Mouse (Mus musculus) macrophage (primary cell): ENCODE measurements around the gene Fam222b. TPM values are rescaled to one million over a fixed set of nuclear protein-coding genes. Genes with fewer than 3 reads are reported as not detected.
A peak's percentile ranks its signal among the peaks of the same experiment; 100 is the strongest.
"Not testable (repeated sequence)": the region's sequence is repeated elsewhere in the genome, so short reads cannot be mapped to it uniquely, and the experiment has no call there.

ENCODE experiments used
- H3K27ac ChIP-seq: fragments of 350-480 bp; formaldehyde crosslinking; 2 replicates; pipeline ENCODE4 v1.9.0; 2021
- H3K36me3 ChIP-seq: fragments of 350-480 bp; formaldehyde crosslinking; 2 replicates; pipeline ENCODE4 v1.9.0; 2021; ENCODE audit errors: inconsistent target
- H3K4me3 ChIP-seq: fragments of 350-480 bp; formaldehyde crosslinking; 2 replicates; pipeline ENCODE4 v1.9.0; 2021; ENCODE audit errors: inconsistent target
- H3K79me2 ChIP-seq: fragments of 350-480 bp; formaldehyde crosslinking; 2 replicates; pipeline ENCODE4 v1.9.0; 2021; ENCODE audit errors: inconsistent target
- WGBS: methylation state at CpG from one replicate; pipeline ENCODE4 v1.1.7; 2026; ENCODE audit warnings: inconsistent platforms; ENCODE audit not compliant: missing documents; 5-methylcytosine and 5-hydroxymethylcytosine counted together
- polyA plus RNA-seq: library from polyadenylated mRNA; stranded (reverse); fragments of 250-400 nt; gene quantifications from 3 replicates; pipeline ENCODE4 v1.2.4, GENCODE M21; 2018; ENCODE audit warnings: inconsistent platforms

Gene Fam222b
- polyA plus RNA-seq, 1 experiment from 2014 or later, result 14.6 TPM

- H3K36me3 ChIP-seq, result no peaks in the 10 kb centered on the region
- WGBS, result 96% methylated on average over 2 of the region's 2 CpGs
- H3K27ac ChIP-seq, result no peak overlapping the region
- peaks cover 100% of the 10 kb centered on the region for H3K79me2 ChIP-seq
- H3K4me3 ChIP-seq, result no peak overlapping the region
Measured at GRCm38 (mm10) chr11:78113616-78114015, 19.2 kb downstream of the Fam222b start.

GRCm38 (mm10) chr11:78114676-78115366 is 20.4 kb downstream of the Fam222b start:
- Histone ChIP-seq H3K27ac (no peak overlapping the region), H3K79me2 (peaks cover 100% of the 10 kb centered on the region), H3K4me3 (peak overlapping the region; percentile 24), H3K36me3 (no peaks in the 10 kb centered on the region)
- WGBS, result 19% methylated on average over 17 of the region's 19 CpGs

GRCm38 (mm10) chr11:78115367-78116145 is 21.1 kb downstream of the Fam222b start:
- 6% methylated on average over 32 of the region's 37 CpGs for WGBS
- Histone ChIP-seq H3K36me3 (no peaks in the 10 kb centered on the region), H3K79me2 (peaks cover 100% of the 10 kb centered on the region), H3K4me3 (peak overlapping the region; percentile 24), H3K27ac (no peak overlapping the region)

- H3K27ac ChIP-seq, result no peak overlapping the region
- H3K79me2 ChIP-seq, result peaks cover 100% of the 10 kb centered on the region
- no peaks in the 10 kb centered on the region for H3K36me3 ChIP-seq
- H3K4me3 ChIP-seq, result no peak overlapping the region
- 53% methylated on average over 5 of the region's 5 CpGs for WGBS
Measured at GRCm38 (mm10) chr11:78116146-78116410, 21.6 kb downstream of the Fam222b start.

GRCm38 (mm10) chr11:78118467-78118866 is 24.0 kb downstream of the Fam222b start:
- no peaks in the 10 kb centered on the region for H3K36me3 ChIP-seq
- H3K27ac ChIP-seq, result no peak overlapping the region
- H3K79me2 ChIP-seq, result peaks cover 100% of the 10 kb centered on the region
- H3K4me3 ChIP-seq, result no peak overlapping the region

GRCm38 (mm10) chr11:78119898-78120297 is 25.4 kb downstream of the Fam222b start:
- Histone ChIP-seq H3K36me3 (no peaks in the 10 kb centered on the region), H3K79me2 (peaks cover 99% of the 10 kb centered on the region), H3K27ac (no peak overlapping the region), H3K4me3 (no peak overlapping the region)
- 19% methylated on average over 8 of the region's 8 CpGs for whole genome bisulfite sequencing

GRCm38 (mm10) chr11:78121176-78121575 is 26.7 kb downstream of the Fam222b start:
- H3K4me3 ChIP-seq, result no peak overlapping the region
- peaks cover 99% of the 10 kb centered on the region for H3K79me2 ChIP-seq
- H3K27ac ChIP-seq, result no peak overlapping the region
- 95% methylated on average over 5 of the region's 5 CpGs for WGBS
- H3K36me3 ChIP-seq, result no peaks in the 10 kb centered on the region

- Histone ChIP-seq H3K36me3 (no peaks in the 10 kb centered on the region), H3K4me3 (no peak overlapping the region), H3K27ac (no peak overlapping the region), H3K79me2 (peaks cover 99% of the 10 kb centered on the region)
- WGBS, result 87% methylated on average over 2 of the region's 4 CpGs
Measured at GRCm38 (mm10) chr11:78122815-78123214, 28.4 kb downstream of the Fam222b start.

GRCm38 (mm10) chr11:78123782-78124181 is 29.3 kb downstream of the Fam222b start:
- no peak overlapping the region for H3K4me3 ChIP-seq
- no peaks in the 10 kb centered on the region for H3K36me3 ChIP-seq
- peaks cover 99% of the 10 kb centered on the region for H3K79me2 ChIP-seq
- H3K27ac ChIP-seq, result no peak overlapping the region

GRCm38 (mm10) chr11:78125691-78126090 is 31.2 kb downstream of the Fam222b start:
- WGBS, result 13% methylated on average over 5 of the region's 6 CpGs
- H3K79me2 ChIP-seq, result peaks cover 99% of the 10 kb centered on the region
- H3K27ac ChIP-seq, result no peak overlapping the region
- H3K36me3 ChIP-seq, result no peaks in the 10 kb centered on the region
- no peak overlapping the region for H3K4me3 ChIP-seq

- WGBS, result 3% methylated on average over 4 of the region's 4 CpGs
- H3K4me3 ChIP-seq, result no peak overlapping the region
- H3K36me3 ChIP-seq, result no peaks in the 10 kb centered on the region
- H3K27ac ChIP-seq, result no peak overlapping the region
- H3K79me2 ChIP-seq, result peaks cover 99% of the 10 kb centered on the region
Measured at GRCm38 (mm10) chr11:78126739-78127138, 32.3 kb downstream of the Fam222b start.

- peaks cover 99% of the 10 kb centered on the region for H3K79me2 ChIP-seq
- no peaks in the 10 kb centered on the region for H3K36me3 ChIP-seq
- WGBS, result 98% methylated on average over 8 of the region's 8 CpGs
- H3K4me3 ChIP-seq, result no peak overlapping the region
- no peak overlapping the region for H3K27ac ChIP-seq
Measured at GRCm38 (mm10) chr11:78129458-78129857, 35.0 kb downstream of the Fam222b start.

GRCm38 (mm10) chr11:78133915-78134314 is 39.5 kb downstream of the Fam222b start:
- Histone ChIP-seq H3K27ac (no peak overlapping the region), H3K79me2 (peaks cover 100% of the 10 kb centered on the region), H3K36me3 (no peaks in the 10 kb centered on the region), H3K4me3 (no peak overlapping the region)
- 88% methylated on average over 6 of the region's 6 CpGs for WGBS

- H3K4me3 ChIP-seq, result no peak overlapping the region
- H3K36me3 ChIP-seq, result no peaks in the 10 kb centered on the region
- H3K79me2 ChIP-seq, result peaks cover 100% of the 10 kb centered on the region
- 89% methylated on average over 3 of the region's 3 CpGs for WGBS
- no peak overlapping the region for H3K27ac ChIP-seq
Measured at GRCm38 (mm10) chr11:78134344-78134743, 39.9 kb downstream of the Fam222b start.

GRCm38 (mm10) chr11:78135314-78135713 is 40.9 kb downstream of the Fam222b start:
- H3K4me3 ChIP-seq, result not testable (repeated sequence)
- 96% methylated on average over 6 of the region's 7 CpGs for WGBS

More at GRCm38 (mm10) chr11:78135314-78135713, 40.9 kb downstream of the Fam222b start:
- H3K27ac ChIP-seq, H3K36me3 ChIP-seq: not testable (repeated sequence)
- peaks cover 100% of the 10 kb centered on the region for H3K79me2 ChIP-seq
